ENCODE assay signal across 28 mouse cellular contexts in the genomic region with DNA sequence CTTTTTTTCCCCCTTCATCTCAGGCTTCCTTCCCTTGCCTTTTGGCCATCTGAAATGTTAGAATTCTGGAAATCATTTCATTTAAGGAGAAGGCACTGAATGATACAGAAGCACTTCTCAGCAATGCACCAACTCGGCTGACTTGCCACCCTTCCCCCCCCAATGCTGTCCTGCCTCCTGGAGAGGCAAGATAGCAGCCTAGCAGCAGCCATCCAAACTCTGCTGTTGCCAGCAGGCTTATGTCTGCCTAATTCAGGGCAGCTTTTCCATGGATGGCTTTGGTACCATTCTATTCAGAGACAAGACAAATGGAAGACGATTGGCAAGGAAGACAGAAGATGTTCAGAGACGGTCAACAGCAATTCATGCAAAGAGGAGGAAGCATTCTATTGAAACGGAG.
DNase-seq lines count a peak whose midpoint lies in the region; ATAC-seq and TF ChIP-seq lines count a peak whose summit lies in the region.
"Had no signal": no experiment of that assay in that cellular context is flagged by ENCODE, and none has a peak within 500 bp of the region (broad histone marks: within the 10 kb centered on the region; RNA-seq: fewer than 3 reads in every experiment).

No protein-coding gene starts in this region.

- H3K4me1 ChIP-seq in midbrain, embryonic 11.5 days (ENCODE audit: control insufficient read depth, insufficient read depth, low read length), result peaks cover 6% of the 10 kb centered on the region; the same call in 1 of the 2 replicates
- no peaks in the 10 kb centered on the region for H3K4me1 ChIP-seq in midbrain, postnatal 0 days (ENCODE audit: insufficient read depth, low read length)
- H3K4me1 ChIP-seq: embryonic facial prominence, embryonic 13.5 days; embryonic facial prominence, embryonic 15.5 days; forebrain, embryonic 10.5 days; forebrain, embryonic 12.5 days had no signal

- H3K36me3 ChIP-seq in midbrain, embryonic 11.5 days (ENCODE audit: control insufficient read depth, insufficient read depth, low read length), result no peaks in the 10 kb centered on the region
- no peaks in the 10 kb centered on the region for H3K36me3 ChIP-seq in midbrain, postnatal 0 days (ENCODE audit: insufficient read depth, low read length)
- H3K36me3 ChIP-seq: embryonic facial prominence, embryonic 13.5 days; embryonic facial prominence, embryonic 15.5 days; forebrain, embryonic 10.5 days; forebrain, embryonic 12.5 days; G1E had no signal

- H3K9ac ChIP-seq in midbrain, embryonic 11.5 days (ENCODE audit: low read length), result no peak overlapping the region
- no peak overlapping the region for H3K9ac ChIP-seq in midbrain, postnatal 0 days (replicated peaks; ENCODE audit: low read length, poor library complexity, severe bottlenecking)
- H3K9ac ChIP-seq: embryonic facial prominence, embryonic 13.5 days; embryonic facial prominence, embryonic 15.5 days; forebrain, embryonic 12.5 days had no signal

- WGBS in midbrain, embryonic 11.5 days, result 29% methylated on average over 4 of the region's 4 CpGs
- 20% methylated on average over 4 of the region's 4 CpGs for WGBS in midbrain, postnatal 0 days

- ATAC-seq in frontal cortex, adult (ENCODE audit: low TSS enrichment), result peak; percentile 55
- peak; percentile 46; the same call in 1 of the 2 replicates for ATAC-seq in midbrain, embryonic 11.5 days (ENCODE audit: low FRiP score)
- no peak for ATAC-seq in midbrain, postnatal 0 days (ENCODE audit: low FRiP score)
- ATAC-seq: activated CD4-positive, CD25-positive, alpha-beta regulatory T cell, adult 4 months; CD4-positive, CD25-positive, alpha-beta regulatory T cell, adult 4 months; forebrain, embryonic 14.5 days; Patski had no signal

- H3K27me3 ChIP-seq in midbrain, embryonic 11.5 days (ENCODE audit: control insufficient read depth, insufficient read depth, low read length), result no peaks in the 10 kb centered on the region
- no peaks in the 10 kb centered on the region for H3K27me3 ChIP-seq in midbrain, postnatal 0 days (ENCODE audit: insufficient read depth, low read length)
- H3K27me3 ChIP-seq: embryonic facial prominence, embryonic 15.5 days; forebrain, embryonic 12.5 days; Patski had no signal

- H3K27ac ChIP-seq in midbrain, embryonic 11.5 days (ENCODE audit: low read depth, low read length), result no peak overlapping the region
- H3K27ac ChIP-seq in midbrain, postnatal 0 days (ENCODE audit: low read depth, low read length), result no peak overlapping the region
- H3K27ac ChIP-seq: embryonic facial prominence, embryonic 13.5 days; embryonic facial prominence, embryonic 15.5 days; forebrain, embryonic 10.5 days; forebrain, embryonic 12.5 days had no signal

- H3K4me3 ChIP-seq in midbrain, embryonic 11.5 days (ENCODE audit: low read depth, low read length), result no peak overlapping the region
- no peak overlapping the region for H3K4me3 ChIP-seq in midbrain, postnatal 0 days (ENCODE audit: low read depth, low read length)
- H3K4me3 ChIP-seq: embryonic facial prominence, embryonic 13.5 days; embryonic facial prominence, embryonic 15.5 days; erythroblast, embryonic 14.5 days; forebrain, embryonic 10.5 days; forebrain, embryonic 12.5 days had no signal

- no peak for TF ChIP-seq POLR2A in brain, embryonic 14.5 days (IDR thresholded peaks at IDR 0.05; ENCODE audit: borderline replicate concordance, extremely low read depth, insufficient read depth, insufficient read length, poor library complexity, severe bottlenecking)

- H3K4me2 ChIP-seq in midbrain, embryonic 11.5 days, result no peak overlapping the region
- H3K4me2 ChIP-seq in midbrain, postnatal 0 days (ENCODE audit: low read depth, low read length, poor library complexity, severe bottlenecking), result no peak overlapping the region
- H3K4me2 ChIP-seq: embryonic facial prominence, embryonic 13.5 days; embryonic facial prominence, embryonic 15.5 days; forebrain, embryonic 12.5 days had no signal

- DNase-seq in frontal cortex, adult 2 months (ENCODE audit: extremely low spot score in 1 of 2, low spot score in 1 of 2), result no peak
- peak; percentile 2 to 8 for DNase-seq in heart, postnatal 10 days
- no peak for DNase-seq in heart, postnatal 36 days
- no peak for DNase-seq in midbrain, embryonic 11.5 days (ENCODE audit: low spot score, missing footprints)
- no peak for DNase-seq in midbrain, postnatal 0 days (ENCODE audit: low spot score)
- peak; percentile 25 for DNase-seq in brain, embryonic 14.5 days (ENCODE audit: low read depth)
- DNase-seq: adrenal gland, adult 8-10 months; adrenal gland, postnatal 14 days; adrenal gland, postnatal 36 days; B cell, adult 2 months; cerebellum, adult 11 months; cerebellum, adult 18-20 months; cerebellum, adult 8-10 months; cerebellum, adult 9-11 months; cerebellum, postnatal 14 days; cerebellum, postnatal 36 days; embryo, embryonic 11 days had no signal

- no peak for TF ChIP-seq CTCF in midbrain, postnatal 0 days (IDR thresholded peaks at IDR 0.05)
- no peak for TF ChIP-seq CTCF in brain, embryonic 14.5 days (IDR thresholded peaks at IDR 0.05; ENCODE audit: borderline replicate concordance, extremely low read depth, insufficient read depth, insufficient read length)

- no peaks in the 10 kb centered on the region for H3K9me3 ChIP-seq in midbrain, embryonic 11.5 days (ENCODE audit: control insufficient read depth, low read length)
- no peaks in the 10 kb centered on the region for H3K9me3 ChIP-seq in midbrain, postnatal 0 days (ENCODE audit: low read length)
- H3K9me3 ChIP-seq: embryonic facial prominence, embryonic 13.5 days; embryonic facial prominence, embryonic 15.5 days; forebrain, embryonic 10.5 days; forebrain, embryonic 12.5 days had no signal

- intact Hi-C loops in heart, postnatal 10 days (cut with DNase I), result no loop called here
- intact Hi-C loops in heart, postnatal 36 days (cut with DNase I), result no loop called here

Comparison
In these comparisons a context has a peak if more than half of its experiments do, and no peak if none do; other contexts are left out.
1. DNase-seq: peak in heart, postnatal 10 days (2 of 2) and brain, embryonic 14.5 days (single experiment); none in frontal cortex, adult 2 months (0 of 2), heart, postnatal 36 days (0 of 2), midbrain, embryonic 11.5 days (single experiment) and midbrain, postnatal 0 days (single experiment).